Mouse (Mus musculus) adrenal gland, postnatal 4 days (tissue): ENCODE results near the gene Ephb1. TPM values are rescaled to one million over a fixed set of nuclear protein-coding genes. Genes with fewer than 3 reads are reported as not detected.

ENCODE experiments used
- DNase-seq, 2 experiments: peaks; one replicate each; pipeline ENCODE4 v3.0.0; 2021 to 2022; ENCODE audit warnings: low spot score in 2 of 2, mixed read lengths in 2 of 2
- long read RNA-seq, 2 experiments: library from polyadenylated mRNA; stranded (forward); transcript quantifications; one replicate each; pipeline ENCODE4 v2.0.0; 2021
- total RNA-seq, 2 experiments: library from RNA; stranded (reverse); gene quantifications; 2 replicates each; pipeline ENCODE4 v1.2.3; 2021

Gene Ephb1
- 1 to 10 TPM; 4.5 to 5.7 TPM for total RNA-seq
- long read RNA-seq, experiment 1, full-length matches to known transcripts: 2 of 4 reads
- long read RNA-seq, experiment 1, partial matches to known transcripts: 1 of 4 reads
- long read RNA-seq, experiment 1, other reads (novel, unspliced or antisense): 1 of 4 reads
- long read RNA-seq, experiment 2, partial matches to known transcripts: 5 of 5 reads
- long read RNA-seq, experiment 2, other reads (novel, unspliced or antisense): 0 of 5 reads

DNA sequence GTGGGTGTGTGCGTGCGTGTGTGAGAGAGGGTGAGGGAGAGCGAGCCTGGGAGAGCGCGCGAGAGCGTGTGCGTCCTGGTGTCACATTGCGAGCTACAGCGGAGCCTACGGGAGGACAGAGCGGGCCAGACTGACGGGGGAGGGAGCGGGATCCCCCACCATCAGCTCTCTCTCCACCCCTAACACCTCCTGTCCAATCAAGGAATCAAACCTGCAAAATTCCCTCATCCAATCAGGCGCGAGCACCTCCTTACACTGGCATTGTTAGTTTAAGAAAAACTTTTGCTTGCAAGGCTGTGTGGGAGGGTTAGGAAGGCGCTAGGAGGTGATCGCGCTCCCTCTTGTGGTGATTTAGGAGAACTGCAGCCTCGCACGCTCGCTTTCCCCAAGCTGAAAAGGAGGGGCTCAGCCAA lies at the start of gene Ephb1:
TSS of gene Ephb1 (minus strand) at position 133 of the 413 bp plus-strand sequence.
- peak; percentile 41 to 53 for DNase-seq

DNA sequence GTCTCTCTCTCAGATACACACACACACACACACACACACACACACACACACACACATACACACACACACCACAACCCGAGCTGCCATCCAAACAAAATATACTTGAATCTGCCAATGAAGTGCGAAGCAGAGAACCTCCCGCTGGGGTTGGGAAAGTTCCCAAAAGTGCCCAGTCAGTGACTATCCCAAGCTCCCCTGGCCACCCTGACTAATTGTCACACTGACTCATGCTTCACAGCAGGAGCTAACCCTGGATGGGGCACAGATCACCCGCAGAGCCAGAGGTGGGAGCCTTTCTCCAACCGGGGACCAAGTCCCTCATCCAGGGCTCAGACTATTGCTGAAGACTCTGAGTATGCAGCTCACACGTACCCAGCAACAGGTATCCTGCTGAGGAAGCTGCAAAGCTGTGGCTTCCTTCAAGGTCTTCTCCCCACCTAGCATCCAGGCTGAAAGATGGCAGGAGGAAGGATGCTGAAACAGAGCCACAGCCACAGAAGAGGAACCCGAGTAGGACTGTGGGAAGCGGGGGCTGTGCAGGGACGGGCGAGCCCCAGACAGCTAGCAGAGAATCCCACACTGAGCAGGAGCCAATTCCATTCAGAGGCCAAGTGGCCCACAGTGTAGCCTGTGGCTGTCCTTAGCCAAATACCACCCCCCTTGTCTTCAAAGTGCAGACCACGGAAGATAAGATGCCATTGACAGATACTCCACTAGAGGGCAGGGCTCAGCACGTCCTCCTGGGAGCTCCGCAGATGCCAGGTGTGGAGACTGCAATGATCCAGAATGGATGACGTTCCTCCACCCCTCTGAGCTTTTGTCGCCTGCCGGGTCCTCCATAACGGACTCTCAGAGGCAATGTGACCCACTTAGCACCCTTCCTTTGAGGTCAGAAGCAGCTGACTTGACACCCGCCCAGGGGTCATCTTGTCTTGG lies 48.9 kb upstream of the Ephb1 start:
- DNase-seq: peak in 1 of 2 experiments; percentile 10

DNA sequence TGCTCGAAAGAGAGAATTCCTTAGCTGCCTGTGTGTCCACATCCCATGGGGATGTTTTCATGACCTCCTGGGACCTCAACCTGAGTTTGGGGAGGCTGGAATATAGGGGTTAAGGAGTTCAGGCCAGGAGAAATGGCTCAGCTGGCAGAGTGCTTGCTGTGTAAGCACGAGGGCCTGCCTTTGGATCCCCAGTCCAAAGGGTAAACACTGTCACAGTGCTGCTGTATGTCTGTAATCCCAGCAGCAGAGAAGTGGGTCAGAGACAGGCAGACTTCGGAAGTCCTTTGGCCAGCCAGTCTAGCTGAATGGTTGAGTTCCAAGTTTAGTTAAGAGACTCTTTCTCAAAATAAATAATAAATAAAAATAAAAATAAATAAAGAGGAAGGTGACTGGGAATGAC lies 48.2 kb upstream of the Ephb1 start:
- DNase-seq: no peak

DNA sequence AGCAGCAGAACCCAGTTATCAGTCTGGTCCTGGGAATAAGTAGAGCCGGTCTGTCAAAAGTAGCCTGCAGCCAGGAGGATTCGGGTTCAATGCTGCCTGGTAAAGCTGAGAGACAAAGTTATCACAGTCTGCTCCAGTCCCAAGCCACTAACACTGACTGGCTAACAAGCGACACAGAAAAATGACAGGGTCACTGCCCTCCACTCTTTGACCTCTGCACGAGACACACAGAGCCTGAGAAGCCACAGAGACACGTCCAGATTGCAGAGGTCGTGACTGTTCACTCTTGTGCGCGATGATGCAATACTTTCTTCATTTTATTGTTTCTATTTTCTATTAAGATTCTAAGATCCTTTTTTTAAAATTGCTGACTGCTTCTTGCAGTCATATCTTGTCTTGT lies 33.8 kb upstream of the Ephb1 start:
- DNase-seq: no peak

DNA sequence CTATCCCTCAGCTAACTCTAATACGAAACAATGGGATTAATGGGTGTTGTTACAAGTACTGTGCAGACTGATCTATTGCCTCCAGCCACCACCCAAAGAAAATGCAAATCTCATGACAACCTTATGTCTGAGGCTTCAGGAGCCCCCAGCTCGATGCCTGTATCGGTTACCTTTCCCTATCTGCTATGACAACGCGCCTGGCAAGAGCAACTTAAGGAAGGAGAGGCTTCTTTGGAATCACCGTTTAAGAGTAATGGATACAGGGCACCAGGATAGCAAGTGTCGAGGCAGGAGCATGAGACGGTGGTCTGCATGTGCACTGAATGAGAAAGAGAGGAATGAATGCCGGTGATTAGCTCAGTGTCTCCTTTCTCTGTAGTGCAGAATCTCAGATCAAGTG lies 32.3 kb upstream of the Ephb1 start:
- DNase-seq: no peak

DNA sequence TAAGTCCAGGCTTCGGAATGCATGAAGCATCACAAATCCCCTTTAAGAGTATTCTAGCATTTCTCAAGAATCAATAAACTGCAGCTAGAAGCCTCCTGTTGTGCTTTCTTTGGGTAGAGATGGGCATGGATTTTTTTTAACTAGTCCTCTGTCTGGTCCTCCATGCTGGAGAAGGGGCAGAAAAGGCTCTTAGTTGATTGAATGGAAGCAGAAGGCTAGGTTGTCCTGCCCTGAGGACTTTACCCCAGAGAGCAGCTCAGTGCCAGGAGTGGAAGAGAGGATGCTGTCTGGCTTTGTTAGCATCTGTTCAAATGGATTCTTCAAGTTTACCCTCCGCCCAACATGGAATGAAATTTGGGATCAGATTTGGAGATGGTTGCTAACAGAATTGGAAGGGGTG lies 25.7 kb upstream of the Ephb1 start:
- no peak for DNase-seq

DNA sequence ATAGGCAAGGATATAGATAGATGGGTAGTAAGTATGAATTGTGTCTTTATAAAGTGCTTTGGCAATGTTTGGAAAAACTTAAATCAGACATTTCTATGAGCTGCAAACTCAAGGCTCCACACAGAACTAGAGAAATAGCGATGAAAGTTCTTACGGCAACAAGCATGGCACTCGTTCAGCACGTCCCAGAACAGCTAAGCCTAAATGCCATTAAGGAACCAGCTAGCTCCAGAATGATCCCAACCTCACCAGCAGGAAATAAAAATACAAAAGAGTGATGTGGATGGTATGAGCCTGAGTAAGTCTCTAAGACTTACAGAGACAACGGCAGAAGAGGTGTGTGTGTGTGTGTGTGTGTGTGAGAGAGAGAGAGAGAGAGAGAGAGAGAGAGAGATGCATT lies 20.2 kb upstream of the Ephb1 start:
- DNase-seq: no peak

DNA sequence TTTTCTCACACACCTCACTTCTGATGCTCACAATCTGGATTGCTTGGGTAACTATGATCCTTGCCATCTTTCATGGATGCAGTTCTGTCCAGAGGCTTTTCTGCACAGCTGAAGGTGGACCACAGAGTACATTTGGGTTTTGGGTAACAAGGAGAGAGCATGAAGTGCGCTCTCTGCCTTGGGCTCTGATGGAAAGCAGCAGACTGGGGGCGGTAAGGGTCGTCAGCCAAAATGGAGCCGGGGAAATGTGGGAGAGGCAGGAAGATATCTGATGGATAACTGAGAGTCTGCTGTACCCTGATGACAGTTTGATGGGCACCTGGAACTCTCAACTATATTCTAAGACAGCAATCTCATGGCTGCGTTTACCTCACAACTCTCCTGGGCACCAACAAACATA lies 19.4 kb upstream of the Ephb1 start:
- DNase-seq: no peak

DNA sequence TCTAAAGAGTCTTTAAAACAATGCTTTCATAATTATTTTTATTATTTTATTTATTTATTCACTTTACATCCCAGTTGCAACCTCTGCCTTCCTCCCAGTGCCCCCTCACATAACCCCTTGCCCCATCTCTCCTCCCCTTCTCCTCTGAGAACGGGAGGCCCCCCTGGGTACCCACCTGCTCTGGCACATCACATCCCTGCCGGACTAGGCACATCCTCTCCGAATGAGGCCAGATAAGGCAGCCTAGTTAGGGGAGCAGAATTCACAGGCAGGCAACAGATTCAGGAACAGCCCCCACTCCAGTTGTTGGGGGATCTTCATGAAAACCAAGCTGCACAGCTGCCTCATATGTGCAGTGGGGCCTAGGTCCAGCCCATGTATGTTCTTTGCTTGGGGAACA lies 17.4 kb upstream of the Ephb1 start:
- no peak for DNase-seq

DNA sequence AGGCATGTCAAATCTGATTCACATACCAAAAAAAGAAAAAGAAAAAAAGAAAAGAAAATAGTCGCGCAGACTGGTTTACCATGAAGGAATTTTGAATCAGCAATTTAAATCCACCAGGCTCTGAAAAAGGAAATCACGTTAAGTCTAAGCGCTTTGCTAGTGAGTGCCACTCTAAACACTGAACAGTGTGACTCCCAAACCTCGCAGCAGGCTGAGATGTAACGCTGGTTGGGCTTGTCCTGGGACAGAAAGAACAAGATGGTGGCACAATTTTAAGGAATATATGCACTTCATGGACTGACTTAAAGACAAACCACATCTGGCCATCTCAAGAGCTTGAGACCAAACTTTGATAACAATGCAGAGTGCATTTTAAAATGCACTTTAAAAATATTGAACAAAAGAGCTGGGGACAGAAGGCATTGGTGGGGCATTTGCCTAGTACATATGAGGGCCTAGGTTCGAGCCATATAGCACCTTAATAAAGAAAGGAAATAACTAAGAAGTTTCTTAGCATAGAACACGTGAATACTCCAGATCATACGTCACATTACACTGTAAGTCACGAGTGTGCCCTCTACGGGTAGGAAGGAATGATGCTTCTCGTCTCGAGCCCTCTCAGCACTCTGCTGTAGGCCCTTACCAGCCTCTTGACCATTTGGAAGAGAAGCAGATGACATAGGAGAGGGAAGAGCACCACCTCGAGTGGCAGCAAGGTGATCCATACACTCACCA lies 16.7 kb upstream of the Ephb1 start:
- DNase-seq: no peak

DNA sequence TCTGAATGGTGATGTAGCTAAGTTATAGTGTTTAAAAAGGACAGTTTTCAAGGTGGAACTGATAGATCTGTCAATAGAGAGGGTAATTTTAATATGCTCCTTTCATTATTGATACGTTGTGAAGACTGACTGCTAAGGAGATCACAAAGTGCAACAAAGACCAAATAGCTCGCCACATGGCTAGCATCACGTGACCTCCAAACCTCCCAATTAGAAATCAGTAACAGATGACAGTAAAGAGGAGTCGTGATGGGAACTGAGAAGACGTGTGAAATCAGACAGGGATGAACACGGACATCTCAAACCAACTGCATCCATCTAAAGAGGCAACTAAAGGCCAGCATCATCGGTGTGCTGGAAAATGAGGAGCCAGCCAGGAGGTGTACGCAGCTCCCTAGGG lies 15.6 kb upstream of the Ephb1 start:
- no peak for DNase-seq

DNA sequence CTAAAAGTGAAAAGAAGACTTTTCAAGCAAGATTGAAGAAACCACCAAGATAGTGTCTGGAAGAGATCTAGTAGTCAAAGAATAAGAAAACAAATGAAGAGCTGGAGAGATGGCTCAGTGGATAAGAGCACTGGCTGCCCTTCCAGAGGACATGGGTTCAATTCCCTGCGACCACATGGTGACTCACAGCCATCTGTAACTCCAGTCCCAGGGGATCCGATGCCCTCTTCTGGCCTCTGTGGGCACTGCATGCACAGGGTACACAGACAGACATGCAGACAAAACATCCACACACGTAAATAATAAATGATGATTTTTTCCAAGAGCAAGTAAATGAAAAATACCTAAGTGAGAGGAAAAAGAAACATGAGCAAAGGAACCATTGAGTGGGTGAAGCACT lies 14.6 kb upstream of the Ephb1 start:
- DNase-seq: no peak

DNA sequence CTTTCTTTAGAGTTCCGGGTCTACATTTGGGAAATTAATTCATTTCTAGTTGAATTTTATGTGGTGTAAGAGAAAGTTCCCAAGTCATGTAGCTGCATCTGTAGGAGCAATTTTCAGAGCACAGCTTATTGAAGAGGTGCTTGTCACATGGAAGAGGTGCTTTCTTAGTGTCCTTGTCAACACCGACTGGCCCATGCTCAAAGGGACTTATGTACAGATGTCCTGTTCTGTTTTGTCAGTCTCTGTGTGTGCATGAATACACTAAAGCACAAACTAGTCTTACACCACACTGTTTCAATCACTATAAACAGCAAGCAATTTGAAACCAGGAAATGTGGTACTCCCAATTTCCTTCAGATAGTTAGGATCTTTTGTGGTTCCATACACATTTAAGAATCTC lies 13.3 kb upstream of the Ephb1 start:
- DNase-seq: no peak

DNA sequence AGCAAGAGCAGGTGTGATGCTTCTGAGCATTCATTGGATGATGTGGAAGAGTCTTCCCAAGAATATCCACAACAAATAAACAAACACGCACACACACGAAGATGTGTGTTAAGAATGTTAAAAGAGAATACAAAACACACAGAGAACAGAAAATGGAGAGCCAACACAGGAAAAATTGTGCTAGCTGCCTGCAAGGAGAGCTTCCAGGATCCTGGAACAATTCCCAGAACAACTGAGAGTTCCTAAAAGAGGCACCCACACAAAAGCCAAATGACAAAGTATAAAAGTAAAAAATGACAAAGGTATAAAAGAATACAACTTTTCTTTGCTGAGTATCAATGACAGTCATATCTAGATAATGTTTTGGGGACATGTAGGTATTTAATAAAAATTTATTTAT lies 11.0 kb upstream of the Ephb1 start:
- DNase-seq: no peak

DNA sequence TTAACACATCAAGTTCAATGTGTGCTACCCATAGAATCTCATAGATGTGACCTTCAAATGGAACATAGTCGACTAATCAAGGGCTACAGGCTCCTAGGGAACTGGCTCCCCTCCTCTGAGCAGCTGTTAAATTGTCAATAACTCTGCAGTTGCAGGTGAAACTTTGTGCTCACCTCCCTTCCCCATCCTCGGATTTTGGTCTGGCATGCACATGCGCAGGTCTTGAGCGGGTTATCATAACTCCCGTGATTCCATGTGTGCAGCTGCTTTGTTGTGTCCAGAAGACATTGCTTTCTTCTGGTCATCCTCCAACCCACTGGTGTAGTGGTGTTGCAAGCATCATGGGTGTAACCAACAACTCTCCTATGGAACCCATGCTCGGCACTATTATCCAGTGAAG lies 4.8 kb upstream of the Ephb1 start:
- no peak for DNase-seq

DNA sequence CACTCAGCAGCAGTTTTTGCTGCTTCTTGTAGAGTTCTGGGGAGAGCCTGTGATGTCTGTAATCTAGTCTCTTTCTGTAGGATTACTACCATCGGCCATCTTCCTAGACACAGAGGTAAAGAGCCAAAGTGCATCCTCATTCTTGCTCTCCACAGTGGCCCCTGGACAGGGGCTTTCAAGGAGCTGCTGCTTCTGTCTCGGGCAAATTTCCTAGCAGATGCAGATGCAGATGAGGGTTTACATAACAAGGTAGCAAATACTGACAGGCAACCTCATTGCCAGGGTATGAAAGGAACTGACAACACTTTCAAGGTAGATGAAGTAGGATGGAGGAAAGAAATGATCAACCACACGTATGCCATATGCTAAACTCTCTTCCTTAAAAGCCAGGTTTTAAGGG lies 4.2 kb upstream of the Ephb1 start:
- DNase-seq: no peak

DNA sequence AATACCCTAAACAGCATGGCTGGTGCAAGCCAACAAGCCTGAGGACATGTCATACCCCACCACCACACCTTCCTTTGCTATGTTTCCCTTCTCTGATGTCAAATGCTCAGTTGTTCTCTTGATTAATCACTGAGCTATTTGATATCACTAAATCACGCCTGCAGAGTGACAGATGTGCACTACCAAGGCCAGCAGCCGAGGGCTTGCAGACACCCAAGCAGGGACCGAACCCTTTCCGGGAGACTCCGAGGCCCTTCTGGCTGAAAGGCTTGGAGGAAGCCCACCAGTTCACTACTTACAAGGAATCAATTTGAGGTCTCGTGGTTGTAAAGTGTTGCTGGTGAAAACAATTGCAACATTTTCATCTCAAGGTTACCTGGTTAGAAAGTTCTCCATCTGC lies 3.5 kb upstream of the Ephb1 start:
- no peak for DNase-seq

DNA sequence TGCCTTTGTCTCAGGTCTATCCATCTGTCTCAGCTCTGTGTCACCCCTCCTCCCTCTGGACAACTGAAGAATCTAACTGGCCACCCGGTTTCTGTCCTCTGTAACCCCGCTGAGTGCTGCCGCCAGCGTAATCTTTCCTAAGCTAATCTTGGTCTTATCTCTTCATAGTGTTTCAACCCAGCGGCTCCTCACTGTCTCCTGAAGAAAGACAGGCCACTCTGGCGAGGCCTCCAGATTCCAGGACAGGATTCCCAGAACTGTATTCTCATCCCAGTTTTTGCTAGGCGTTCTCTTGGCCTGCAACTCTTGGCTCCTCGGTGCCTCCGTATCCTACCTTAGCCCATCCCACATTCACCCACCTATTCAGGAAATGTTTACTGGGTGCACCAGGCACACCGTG lies 2.0 kb upstream of the Ephb1 start:
- DNase-seq: no peak

DNA sequence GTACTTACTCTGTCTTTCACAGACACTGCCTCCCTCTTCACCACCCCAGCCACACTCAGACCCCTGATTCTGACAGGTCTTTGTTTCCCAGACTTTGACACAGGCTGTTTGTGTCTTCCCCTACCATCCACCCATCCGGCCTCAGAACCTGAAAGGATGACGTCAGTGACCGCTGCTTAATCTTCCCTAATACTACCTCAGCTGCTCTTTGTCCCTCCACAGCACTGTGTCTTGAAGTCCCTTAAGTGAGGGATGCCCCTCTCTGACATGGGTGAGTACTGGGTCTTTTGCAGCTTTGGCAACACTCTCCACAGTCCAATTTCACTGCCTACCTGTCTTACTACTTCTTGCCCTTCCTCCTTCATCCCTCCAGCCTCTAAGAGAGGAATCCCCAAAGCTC lies 1.2 kb upstream of the Ephb1 start:
- DNase-seq: no peak

DNA sequence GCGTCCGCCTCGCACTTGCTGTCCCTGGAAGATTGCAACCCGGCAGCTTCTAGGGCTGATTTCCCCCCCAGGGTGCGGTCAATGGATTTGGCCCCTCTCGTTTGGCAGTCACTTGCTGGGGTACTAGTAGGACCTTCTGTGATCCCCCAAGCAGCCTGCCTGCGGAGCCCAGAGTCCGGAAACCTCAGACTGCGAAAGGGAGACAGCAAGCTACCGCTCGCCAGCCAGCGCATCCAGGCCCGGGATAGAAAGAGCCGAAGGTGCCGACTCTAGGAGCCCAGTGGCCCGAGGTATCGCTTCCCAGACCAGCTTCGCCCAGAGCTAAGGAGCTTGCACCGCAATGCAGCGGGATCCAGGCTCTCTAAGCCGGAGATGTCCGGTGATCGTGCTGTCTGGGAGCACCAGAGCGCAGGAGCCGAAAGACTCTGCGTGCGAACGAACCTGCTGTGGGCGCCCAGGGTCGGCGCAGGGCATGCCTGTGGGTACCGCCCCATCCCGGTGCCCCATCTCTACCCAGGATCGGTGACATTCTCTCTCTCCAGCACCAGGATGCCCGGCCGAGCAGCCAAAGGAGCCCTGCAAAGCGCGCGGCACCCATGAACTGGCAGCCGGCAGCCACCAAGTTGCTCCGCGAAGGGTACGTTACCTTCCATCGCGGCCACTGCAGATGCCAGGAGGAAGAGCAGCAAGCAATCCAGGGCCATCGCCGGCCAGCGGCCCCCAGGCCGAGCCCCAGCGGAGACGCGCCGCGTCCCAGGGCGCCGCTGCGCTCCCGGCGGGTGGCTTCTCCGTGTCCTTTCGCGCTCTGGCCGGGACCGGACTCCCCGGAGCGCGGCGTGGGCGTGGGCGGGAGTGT lies 629 bp downstream of the Ephb1 start:
- no peak for DNase-seq

DNA sequence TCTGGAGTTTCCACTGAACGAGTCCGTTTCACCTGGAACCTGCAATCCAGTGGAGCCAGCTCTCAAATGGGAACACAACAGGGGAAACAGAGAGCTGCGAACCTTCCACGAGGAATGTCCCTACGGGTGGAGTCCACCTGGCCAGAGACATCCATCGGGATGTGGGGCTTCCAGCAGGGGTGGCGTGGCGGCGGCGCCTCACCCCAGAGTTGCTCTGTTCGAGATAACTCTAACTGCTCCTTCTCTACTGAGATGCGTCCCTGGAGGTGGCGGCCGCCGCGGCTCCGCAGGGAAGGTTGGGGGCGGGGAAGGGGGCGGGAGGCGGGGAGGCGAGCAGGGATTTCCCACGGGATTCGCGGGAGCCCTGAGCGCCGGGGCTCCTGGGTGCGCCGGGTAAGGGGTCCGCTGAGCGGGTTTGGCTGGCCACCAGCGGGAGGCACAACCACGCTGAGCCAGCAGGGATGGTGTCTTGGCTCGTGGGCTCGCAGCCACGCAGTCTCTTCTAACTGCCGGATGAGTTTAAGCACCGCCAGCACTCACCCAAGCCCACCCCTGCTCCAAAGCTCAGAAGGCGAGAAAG lies 1.3 kb downstream of the Ephb1 start:
- DNase-seq: no peak
